Mouse (Mus musculus) embryonic fibroblast, embryonic 13.5 days (primary cell): ENCODE measurements around the gene Cnksr3.

Source experiments
- CTCF ChIP-seq: IDR thresholded peaks from 2 replicates; pipeline ENCODE4 v1.5.1; 2011; ENCODE audit warnings: mild to moderate bottlenecking, control low read depth, low read length, moderate library complexity, borderline replicate concordance; ENCODE audit not compliant: insufficient read depth
- POLR2A ChIP-seq: IDR thresholded peaks from 2 replicates; pipeline ENCODE4 v1.6.1; 2011; ENCODE audit warnings: low read depth, mild to moderate bottlenecking, control low read depth, low read length, moderate library complexity

- TF ChIP-seq POLR2A (no peak), CTCF (no peak)
Measured at GRCm38 (mm10) chr10:7186992-7187391, 25.0 kb downstream of the Cnksr3 start.
